Comparison of ENCODE assay signal across 9 mouse cellular contexts in genomic region chr11:117890519-117891282, GRCm38 (mm10). TPM values are rescaled to one million over a fixed set of nuclear protein-coding genes. Genes with fewer than 3 reads are reported as not detected.
DNase-seq lines count a peak whose midpoint lies in the region; ATAC-seq and TF ChIP-seq lines count a peak whose summit lies in the region.
"Had no signal": no experiment of that assay in that cellular context is flagged by ENCODE, and none has a peak within 500 bp of the region (broad histone marks: within the 10 kb centered on the region; RNA-seq: fewer than 3 reads in every experiment).

No protein-coding gene starts in this region.

- WGBS in heart, embryonic 10.5 days = 13% methylated on average over 13 of the region's 13 CpGs
- 16% methylated on average over 13 of the region's 13 CpGs for WGBS in hindbrain, embryonic 12.5 days
- 43% methylated on average over 13 of the region's 13 CpGs for WGBS in liver, embryonic 12.5 days (ENCODE audit: insufficient replicate concordance)

- peak; percentile 50; the same call in 1 of the 2 replicates for ATAC-seq in hindbrain, embryonic 12.5 days (ENCODE audit: low FRiP score)
- no peak for ATAC-seq in liver, embryonic 12.5 days

- H3K9me3 ChIP-seq in heart, embryonic 10.5 days = no peaks in the 10 kb centered on the region
- H3K9me3 ChIP-seq in hindbrain, embryonic 12.5 days (replicated peaks) = no peaks in the 10 kb centered on the region
- no peaks in the 10 kb centered on the region for H3K9me3 ChIP-seq in liver, embryonic 12.5 days (replicated peaks)

- peak overlapping the region; percentile 51 for H3K4me2 ChIP-seq in hindbrain, embryonic 12.5 days (replicated peaks)
- H3K4me2 ChIP-seq in liver, embryonic 12.5 days = peak overlapping the region; percentile 5; the same call in 1 of the 2 replicates

- DNase-seq in heart, embryonic 10.5 days (ENCODE audit: low spot score) = no peak
- DNase-seq in heart, postnatal 36 days = no peak
- DNase-seq in brain, embryonic 14.5 days (ENCODE audit: low read depth) = peak; percentile 36
- no peak for DNase-seq in spleen, postnatal 4 days (ENCODE audit: low spot score in 2 of 2)
- DNase-seq in urinary bladder, postnatal 14 days (ENCODE audit: low spot score) = no peak
- DNase-seq in frontal cortex, adult 2 months (ENCODE audit: extremely low spot score in 1 of 2, low spot score in 1 of 2) = no peak

- peak overlapping the region; percentile 39 for H3K9ac ChIP-seq in hindbrain, embryonic 12.5 days
- H3K9ac ChIP-seq in liver, embryonic 12.5 days = no peak overlapping the region

- H3K36me3 ChIP-seq in heart, embryonic 10.5 days = no peaks in the 10 kb centered on the region
- no peaks in the 10 kb centered on the region for H3K36me3 ChIP-seq in hindbrain, embryonic 12.5 days
- no peaks in the 10 kb centered on the region for H3K36me3 ChIP-seq in liver, embryonic 12.5 days

- H3K4me3 ChIP-seq in heart, embryonic 10.5 days = peak overlapping the region; percentile 51
- no peak overlapping the region for H3K4me3 ChIP-seq in hindbrain, embryonic 12.5 days
- no peak overlapping the region for H3K4me3 ChIP-seq in liver, embryonic 12.5 days

- intact Hi-C loops in heart, postnatal 36 days (cut with DNase I) = no loop called here

- no peak for TF ChIP-seq POLR2A in brain, embryonic 14.5 days (IDR thresholded peaks at IDR 0.05; ENCODE audit: borderline replicate concordance, extremely low read depth, insufficient read depth, insufficient read length, poor library complexity, severe bottlenecking)

- peak; percentile 38; the same call in 1 of the 2 replicates for TF ChIP-seq CTCF in brain, embryonic 14.5 days (IDR thresholded peaks at IDR 0.05; ENCODE audit: borderline replicate concordance, extremely low read depth, insufficient read depth, insufficient read length)

- H3K27me3 ChIP-seq in heart, embryonic 10.5 days (ENCODE audit: insufficient read depth, poor library complexity, severe bottlenecking) = peaks cover 70% of the 10 kb centered on the region
- peaks cover 48% of the 10 kb centered on the region for H3K27me3 ChIP-seq in hindbrain, embryonic 12.5 days
- H3K27me3 ChIP-seq in liver, embryonic 12.5 days (replicated peaks) = peaks cover 51% of the 10 kb centered on the region

- peaks cover 50% of the 10 kb centered on the region for H3K4me1 ChIP-seq in heart, embryonic 10.5 days
- peaks cover 38% of the 10 kb centered on the region for H3K4me1 ChIP-seq in hindbrain, embryonic 12.5 days
- H3K4me1 ChIP-seq in liver, embryonic 12.5 days = peaks cover 47% of the 10 kb centered on the region

- H3K27ac ChIP-seq in heart, embryonic 10.5 days = peak overlapping the region; percentile 80
- peak overlapping the region; percentile 79 for H3K27ac ChIP-seq in hindbrain, embryonic 12.5 days
- H3K27ac ChIP-seq in liver, embryonic 12.5 days = peak overlapping the region; percentile 42; the same call in 1 of the 2 replicates

RNA-seq across cellular contexts. Expression of gene Tha1, which starts 17.4 kb away (rescaled TPM):
- polyA plus RNA-seq in heart, embryonic 10.5 days (2016; fragmentation: Nextera tagmentation; extraction: Ambion mirVana) = 4.0 and 4.3 TPM in 2 replicates
- total RNA-seq in heart, postnatal 36 days (2021) = 1 to 10 TPM; 6.9 to 8.2 TPM
- polyA plus RNA-seq in brain, embryonic 14.5 days (2012; rRNA removed) = 5.5 and 5.6 TPM in 2 replicates
- polyA plus RNA-seq in hindbrain, embryonic 12.5 days (2016; fragmentation: Nextera tagmentation; extraction: Ambion mirVana) = 2.7 and 3.1 TPM in 2 replicates
- polyA plus RNA-seq in liver, embryonic 12.5 days (2016; fragmentation: Nextera tagmentation; extraction: Ambion mirVana) = 1.7 TPM in 2 replicates
- 9.0 and 9.1 TPM in 2 replicates for polyA plus RNA-seq in frontal cortex, adult 2 months (2012; rRNA removed)

RNA-seq across cellular contexts. Expression of gene Tmem235, which starts 30.1 kb away (rescaled TPM):
- not detected in 2 replicates for polyA plus RNA-seq in heart, embryonic 10.5 days (2016; fragmentation: Nextera tagmentation; extraction: Ambion mirVana)
- total RNA-seq in heart, postnatal 36 days (2021) = not detected
- polyA plus RNA-seq in brain, embryonic 14.5 days (2012; rRNA removed) = 0.10 TPM in 1 of 2 replicates, not detected in the other
- not detected in 2 replicates for polyA plus RNA-seq in hindbrain, embryonic 12.5 days (2016; fragmentation: Nextera tagmentation; extraction: Ambion mirVana)
- not detected in 2 replicates for polyA plus RNA-seq in liver, embryonic 12.5 days (2016; fragmentation: Nextera tagmentation; extraction: Ambion mirVana)
- not detected in 2 replicates for polyA plus RNA-seq in frontal cortex, adult 2 months (2012; rRNA removed)
- polyA plus RNA-seq: gonadal fat pad, adult 2 months had no signal

RNA-seq across cellular contexts. Expression of gene Birc5, which starts 41.6 kb away (rescaled TPM):
- polyA plus RNA-seq in heart, embryonic 10.5 days (2016; fragmentation: Nextera tagmentation; extraction: Ambion mirVana) = 275 and 334 TPM in 2 replicates
- total RNA-seq in heart, postnatal 36 days (2021) = 1 to 10 TPM in 1 of 2 experiments, under 1 TPM in 1; 0.80 to 1.1 TPM
- 31.8 and 61.9 TPM in 2 replicates for polyA plus RNA-seq in brain, embryonic 14.5 days (2012; rRNA removed)
- 181 and 190 TPM in 2 replicates for polyA plus RNA-seq in hindbrain, embryonic 12.5 days (2016; fragmentation: Nextera tagmentation; extraction: Ambion mirVana)
- 370 and 373 TPM in 2 replicates for polyA plus RNA-seq in liver, embryonic 12.5 days (2016; fragmentation: Nextera tagmentation; extraction: Ambion mirVana)
- 2.8 and 3.4 TPM in 2 replicates for polyA plus RNA-seq in frontal cortex, adult 2 months (2012; rRNA removed)
